Mouse (Mus musculus): ENCODE measurements around the gene Lrrfip1.

DNA sequence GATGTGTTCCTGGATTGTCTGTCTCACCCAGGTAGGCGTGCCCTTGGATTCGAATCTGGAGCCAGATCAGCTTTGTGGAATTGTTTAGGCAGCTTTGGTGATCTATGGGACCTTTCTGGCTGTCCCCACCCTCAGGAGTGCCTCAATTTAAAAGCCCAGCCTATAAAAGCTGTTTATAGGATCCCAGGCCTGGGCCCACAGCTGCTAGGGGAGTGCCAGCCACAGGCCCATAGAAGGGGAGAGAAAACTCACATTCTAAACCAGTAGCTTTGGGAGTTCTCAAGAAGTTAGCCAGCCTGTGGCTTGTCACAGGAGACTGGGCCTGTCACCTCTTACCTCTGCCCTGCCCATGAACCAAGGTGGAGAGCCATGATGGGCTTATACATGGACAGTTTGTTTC, 65.5 kb downstream of the Lrrfip1 start:
- TF ChIP-seq CTCF (IDR thresholded peaks at IDR 0.05; ENCODE audit: borderline replicate concordance, insufficient read depth, low read depth, low read length) (no peak), POLR2A (IDR thresholded peaks at IDR 0.05; ENCODE audit: borderline replicate concordance, insufficient read depth, low read length) (no peak)
